Mouse (Mus musculus): Measurements from ENCODE around the gene Hlcs.

The Hlcs gene

GRCm38 (mm10) chr16:94328881-94329867 lies 15.8 kb upstream of the Hlcs start:
- no peak for ATAC-seq (ENCODE audit: low TSS enrichment)

- no peak for ATAC-seq (ENCODE audit: low TSS enrichment)
Measured at GRCm38 (mm10) chr16:94327781-94328711, 14.7 kb upstream of the Hlcs start, which contains the start of gene Ripply3. TSS of gene Ripply3 (plus strand) at chr16:94328420.

GRCm38 (mm10) chr16:94326008-94326407 lies 12.6 kb upstream of the Hlcs start:
- ATAC-seq (ENCODE audit: low TSS enrichment): no peak

GRCm38 (mm10) chr16:94323681-94324080 lies 10.3 kb upstream of the Hlcs start:
- no peak for ATAC-seq (ENCODE audit: low TSS enrichment)

- ATAC-seq (ENCODE audit: low TSS enrichment): no peak
Measured at GRCm38 (mm10) chr16:94320223-94320622, 6.9 kb upstream of the Hlcs start.

GRCm38 (mm10) chr16:94317752-94318151 lies 4.4 kb upstream of the Hlcs start:
- ATAC-seq (ENCODE audit: low TSS enrichment): no peak

GRCm38 (mm10) chr16:94315215-94315614 lies 1.8 kb upstream of the Hlcs start:
- no peak for ATAC-seq (ENCODE audit: low TSS enrichment)

GRCm38 (mm10) chr16:94314626-94315025 lies 1.3 kb upstream of the Hlcs start:
- ATAC-seq (ENCODE audit: low TSS enrichment): no peak

- peak; percentile 63 for ATAC-seq (ENCODE audit: low TSS enrichment)
Measured at GRCm38 (mm10) chr16:94312663-94313228, 625 bp downstream of the Hlcs start.

- no peak for ATAC-seq (ENCODE audit: low TSS enrichment)
Measured at GRCm38 (mm10) chr16:94311931-94312330, 1.4 kb downstream of the Hlcs start.

GRCm38 (mm10) chr16:94311416-94311815 lies 2.0 kb downstream of the Hlcs start:
- ATAC-seq (ENCODE audit: low TSS enrichment): no peak

GRCm38 (mm10) chr16:94309025-94309424 lies 4.3 kb downstream of the Hlcs start:
- no peak for ATAC-seq (ENCODE audit: low TSS enrichment)

GRCm38 (mm10) chr16:94307942-94308341 lies 5.4 kb downstream of the Hlcs start:
- ATAC-seq (ENCODE audit: low TSS enrichment): no peak

- no peak for ATAC-seq (ENCODE audit: low TSS enrichment)
Measured at GRCm38 (mm10) chr16:94307526-94307925, 5.8 kb downstream of the Hlcs start.

GRCm38 (mm10) chr16:94303203-94303535 lies 10.2 kb downstream of the Hlcs start:
- ATAC-seq (ENCODE audit: low TSS enrichment): no peak

- peak; percentile 83 for ATAC-seq (ENCODE audit: low TSS enrichment)
Measured at GRCm38 (mm10) chr16:94302274-94303202, 10.8 kb downstream of the Hlcs start.

GRCm38 (mm10) chr16:94301696-94302095 lies 11.7 kb downstream of the Hlcs start:
- 0 out of 2 replicates have a peak, but pooled peaks have one; percentile 22 for ATAC-seq (ENCODE audit: low TSS enrichment)

GRCm38 (mm10) chr16:94301194-94301593 lies 12.2 kb downstream of the Hlcs start:
- no peak for ATAC-seq (ENCODE audit: low TSS enrichment)

- ATAC-seq (ENCODE audit: low TSS enrichment): no peak
Measured at GRCm38 (mm10) chr16:94299210-94299609, 14.2 kb downstream of the Hlcs start.

- ATAC-seq (ENCODE audit: low TSS enrichment): no peak
Measured at GRCm38 (mm10) chr16:94298081-94298480, 15.3 kb downstream of the Hlcs start.

GRCm38 (mm10) chr16:94291141-94291540 lies 22.2 kb downstream of the Hlcs start:
- no peak for ATAC-seq (ENCODE audit: low TSS enrichment)

All from frontal cortex, adult (tissue).